Mouse (Mus musculus) mouse embryonic stem cell (cell line): ENCODE results near the gene Sept9.

Experiments
- in situ Hi-C, 2 experiments: fragments of 300-500 bp; cut with MboI; formaldehyde crosslinking; loops; 1 replicate in 1 of 2; 3 replicates in 1 of 2; pipeline ENCODE4 v1.14.3; 2019 to 2020; ENCODE audit warnings: low sequenced_read_pairs in 2 of 2, low pct_unique_long_range_greater_than_20kb in 1 of 2, mixed read lengths in 1 of 2; ENCODE audit not compliant: unreplicated experiment in 1 of 2

Gene Sept9

GRCm38 (mm10) chr11:117390774-117391534 is 191.5 kb downstream of the Sept9 start:
- in situ Hi-C loops = loop anchor here in 1 of 2 experiments (25.0 kb wide), 1 partner anchor 396 kb away; the partner anchor contains the start of genes 6030468B19Rik, Tmc6 and Tmc8

DNA sequence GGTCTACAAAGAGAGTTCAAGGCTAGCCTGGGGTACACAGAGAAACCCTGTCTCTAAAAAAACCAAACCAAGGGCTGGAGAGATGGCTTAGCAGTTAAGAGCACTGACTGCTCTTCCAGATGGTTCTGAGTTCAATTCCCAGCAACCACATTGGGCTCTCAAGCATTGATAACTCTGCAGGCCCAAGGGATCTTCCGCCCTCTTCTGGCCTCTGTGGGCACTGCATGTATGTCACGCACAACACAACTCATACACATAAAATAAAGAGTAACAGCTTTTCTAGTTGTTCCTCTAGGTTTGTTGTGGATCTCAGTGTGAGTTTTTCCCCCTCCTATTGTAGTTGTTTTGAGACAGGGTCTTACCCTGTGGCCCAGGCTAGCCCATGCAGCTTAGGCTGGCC is 192.8 kb downstream of the Sept9 start:
- in situ Hi-C loops = loop anchor here in 1 of 2 experiments (25.0 kb wide), 1 partner anchor 395 kb away; the partner anchor contains the start of genes 6030468B19Rik, Tmc6 and Tmc8

DNA sequence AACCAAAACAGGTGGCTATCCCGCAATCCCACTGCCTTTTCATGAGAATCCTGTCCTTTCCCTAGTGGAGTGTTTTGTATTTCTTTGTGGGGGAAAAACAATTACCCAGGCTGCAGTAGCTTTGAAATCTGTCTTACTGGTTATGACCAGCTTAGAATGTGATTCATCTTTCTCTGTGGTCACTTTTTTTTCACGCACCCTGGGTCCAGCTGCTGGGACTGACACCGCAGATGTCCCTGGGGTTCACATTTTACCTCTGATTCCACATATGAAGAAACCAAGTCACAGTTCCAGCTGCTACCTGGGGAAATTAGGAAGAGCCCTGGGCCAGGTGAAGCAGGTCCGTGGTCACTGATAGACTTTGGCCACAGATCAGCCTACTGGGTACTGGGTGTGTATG is 194.3 kb downstream of the Sept9 start:
- in situ Hi-C loops = loop anchor here in 1 of 2 experiments (25.0 kb wide), 1 partner anchor 394 kb away; the partner anchor contains the start of genes 6030468B19Rik, Tmc6 and Tmc8

GRCm38 (mm10) chr11:117394230-117395137 is 195.0 kb downstream of the Sept9 start:
- in situ Hi-C loops = loop anchor here in 1 of 2 experiments (25.0 kb wide), 1 partner anchor 393 kb away; the partner anchor contains the start of genes 6030468B19Rik, Tmc6 and Tmc8

DNA sequence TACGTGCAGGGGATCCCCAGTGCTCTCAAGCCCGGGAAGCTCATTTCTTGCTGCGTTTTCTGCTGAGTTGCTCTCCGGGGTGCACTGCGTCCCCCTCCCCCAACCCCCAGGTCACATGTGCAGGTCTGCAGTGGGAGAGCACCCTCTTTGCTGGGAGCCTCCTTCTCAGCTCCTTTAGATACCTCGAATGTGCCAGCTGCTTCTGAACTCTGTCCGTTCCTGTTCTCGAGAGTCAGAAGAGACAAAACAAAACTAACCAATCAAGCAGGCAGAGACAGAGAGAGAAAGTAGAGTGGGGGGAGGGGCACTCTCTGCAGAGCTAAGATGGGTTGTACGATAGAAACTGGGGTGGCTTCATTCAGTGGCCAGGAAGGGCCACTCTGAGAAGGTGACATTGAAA is 195.8 kb downstream of the Sept9 start:
- in situ Hi-C loops = loop anchor here in 1 of 2 experiments (25.0 kb wide), 1 partner anchor 392 kb away; the partner anchor contains the start of genes 6030468B19Rik, Tmc6 and Tmc8

- in situ Hi-C loops = loop anchor here in 1 of 2 experiments (25.0 kb wide), 1 partner anchor 390 kb away; the partner anchor contains the start of genes 6030468B19Rik, Tmc6 and Tmc8
Measured at GRCm38 (mm10) chr11:117396929-117397328, 197.5 kb downstream of the Sept9 start.

DNA sequence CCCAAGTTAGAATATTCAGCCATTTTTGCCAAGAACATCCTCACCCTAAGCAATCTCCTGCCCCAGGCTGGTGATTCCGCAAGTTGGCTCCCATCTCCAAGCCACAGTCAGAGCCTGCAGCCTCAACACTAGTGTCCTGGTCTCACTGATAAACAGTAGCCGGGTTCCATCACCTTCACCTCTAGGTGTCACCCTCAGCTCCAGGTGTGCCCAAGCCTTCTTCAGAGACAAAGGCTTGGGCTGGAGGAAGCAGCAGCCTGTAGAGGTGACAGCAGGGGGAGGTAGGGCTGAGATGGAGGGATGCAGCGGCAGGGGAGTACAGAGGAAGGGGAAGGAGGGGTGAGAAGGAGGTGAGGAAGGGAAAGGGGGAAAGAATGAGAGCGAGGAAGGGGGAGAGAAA is 198.3 kb downstream of the Sept9 start:
- in situ Hi-C loops = loop anchor here in 1 of 2 experiments (25.0 kb wide), 1 partner anchor 390 kb away; the partner anchor contains the start of genes 6030468B19Rik, Tmc6 and Tmc8

DNA sequence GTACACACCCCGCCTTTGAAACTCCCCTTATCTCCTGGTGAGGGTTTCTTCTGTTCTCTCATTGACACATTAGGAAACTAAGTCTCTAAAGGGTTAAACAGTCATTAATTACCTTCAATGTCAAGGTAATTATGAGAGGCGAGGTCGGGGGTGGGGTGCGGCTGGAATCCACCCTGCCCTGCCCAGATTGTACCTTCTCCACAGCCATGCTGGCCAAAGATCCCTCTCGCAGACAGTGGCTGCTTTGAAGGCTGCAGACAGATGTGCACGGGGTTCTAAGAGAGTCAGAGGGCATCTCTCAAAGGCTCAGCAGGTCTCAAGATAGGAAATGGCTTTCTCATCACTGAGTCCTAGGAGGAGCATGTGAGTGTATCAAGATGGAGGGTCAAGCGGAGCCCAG is 198.7 kb downstream of the Sept9 start:
- in situ Hi-C loops = loop anchor here in 1 of 2 experiments (25.0 kb wide), 1 partner anchor 389 kb away; the partner anchor contains the start of genes 6030468B19Rik, Tmc6 and Tmc8

GRCm38 (mm10) chr11:117401583-117402367 is 202.3 kb downstream of the Sept9 start:
- in situ Hi-C loops = no loop called here

DNA sequence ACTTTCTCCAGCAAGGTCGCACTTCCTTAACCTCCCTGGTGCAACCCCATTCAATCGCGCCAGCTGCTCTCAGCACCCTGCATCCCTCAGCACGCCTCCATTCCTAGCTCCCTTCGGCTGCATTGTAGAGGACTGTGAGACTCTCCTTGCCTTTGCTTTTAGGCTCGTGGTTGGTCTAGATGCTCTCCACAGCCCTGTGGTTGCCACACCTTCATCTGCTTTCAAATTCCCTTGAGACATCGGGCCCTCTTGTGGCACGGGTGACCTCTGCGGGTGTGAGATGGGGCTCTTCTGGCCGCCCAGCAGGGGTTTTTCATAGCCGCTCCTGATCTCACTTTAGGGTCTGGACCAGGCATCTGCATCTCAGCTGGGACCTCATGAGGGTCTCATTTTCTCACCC is 203.1 kb downstream of the Sept9 start:
- in situ Hi-C loops = no loop called here

GRCm38 (mm10) chr11:117403073-117403472 is 203.6 kb downstream of the Sept9 start:
- in situ Hi-C loops = no loop called here

- in situ Hi-C loops = no loop called here
Measured at GRCm38 (mm10) chr11:117403781-117404180, 204.3 kb downstream of the Sept9 start.

GRCm38 (mm10) chr11:117406711-117407110 is 207.2 kb downstream of the Sept9 start:
- in situ Hi-C loops = no loop called here

GRCm38 (mm10) chr11:117407196-117407595 is 207.7 kb downstream of the Sept9 start:
- in situ Hi-C loops = no loop called here

DNA sequence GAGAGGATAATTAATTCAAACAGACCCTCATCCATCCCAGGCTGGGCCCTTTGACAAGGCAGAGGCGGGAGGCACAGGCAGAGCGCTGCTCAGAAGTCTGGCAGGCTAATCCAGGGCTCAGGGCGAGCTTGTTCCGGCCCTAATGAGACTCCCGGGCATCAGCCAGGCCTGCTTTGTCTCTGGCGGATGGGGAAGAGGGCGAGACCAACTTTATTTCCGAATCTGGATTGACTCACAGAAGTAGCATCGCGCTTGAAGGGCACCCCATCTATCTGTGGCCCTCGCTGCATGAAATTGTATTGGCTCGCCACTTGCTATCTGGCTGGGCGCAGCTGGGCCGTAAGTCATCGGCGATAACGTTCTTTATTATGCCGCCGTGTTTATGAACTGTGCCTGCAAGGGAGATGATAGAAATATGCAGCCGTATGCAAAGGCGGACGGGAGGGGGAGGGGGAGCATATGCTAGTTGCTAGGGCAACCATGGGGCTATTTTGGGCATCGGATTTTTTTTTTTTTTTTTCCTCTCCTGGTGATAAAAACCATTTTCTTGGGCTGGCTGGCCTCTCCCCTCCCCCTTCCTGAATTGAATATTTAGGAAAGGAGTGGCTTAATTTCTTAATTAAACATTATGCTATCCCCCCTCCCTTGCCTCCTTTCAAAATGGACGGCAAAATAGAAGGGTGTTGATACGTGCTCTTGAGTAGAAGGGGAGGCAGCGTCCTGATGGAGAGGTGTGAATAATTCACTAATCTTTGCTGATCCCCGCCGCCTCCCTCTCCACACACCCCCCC is 208.4 kb downstream of the Sept9 start:
- in situ Hi-C loops = no loop called here

GRCm38 (mm10) chr11:117408442-117409031 is 209.1 kb downstream of the Sept9 start:
- in situ Hi-C loops = no loop called here

DNA sequence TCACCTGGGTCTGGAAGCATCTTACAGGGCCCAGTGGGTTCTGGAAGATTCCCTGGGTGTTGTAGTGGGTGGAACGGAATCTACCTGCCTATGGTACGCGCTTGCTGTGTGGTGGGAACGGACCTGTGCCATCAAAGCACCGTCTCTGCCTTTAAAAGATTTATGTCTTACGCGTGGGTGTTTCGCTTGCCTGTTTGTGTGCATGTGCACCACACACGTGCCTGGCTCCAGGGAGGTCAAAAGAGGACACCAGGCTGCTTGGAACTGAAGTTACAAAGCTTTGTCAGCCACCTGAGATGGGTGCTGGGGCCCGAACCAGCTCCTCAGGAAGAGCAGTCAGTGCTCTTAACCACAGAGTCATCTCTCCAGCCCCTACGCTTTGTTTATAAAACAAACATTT is 209.9 kb downstream of the Sept9 start:
- in situ Hi-C loops = no loop called here
